Mouse (Mus musculus) heart, embryonic 10.5 days (tissue): Measurements from ENCODE around the gene St13. TPM values are rescaled to one million over a fixed set of nuclear protein-coding genes. Genes with fewer than 3 reads are reported as not detected.

Experiments used
- DNase-seq: peaks from one replicate; pipeline ENCODE4 v3.0.0-alpha.2; 2017; ENCODE audit warnings: low spot score
- H3K27ac ChIP-seq: fragments of 300-500 bp; sonication (generic); 2 replicates; pipeline ENCODE4 v1.5.1; 2016; ENCODE audit warnings: mild to moderate bottlenecking
- H3K27me3 ChIP-seq: fragments of 300-500 bp; sonication (generic); 2 replicates; pipeline ENCODE4 v1.6.1; 2016; ENCODE audit warnings: mild to moderate bottlenecking; ENCODE audit not compliant: poor library complexity, insufficient read depth, severe bottlenecking
- H3K36me3 ChIP-seq: fragments of 300-500 bp; sonication (generic); 2 replicates; pipeline ENCODE4 v1.6.1; 2016; ENCODE audit warnings: mild to moderate bottlenecking, moderate library complexity
- H3K4me1 ChIP-seq: fragments of 300-500 bp; sonication (generic); 2 replicates; pipeline ENCODE4 v1.6.1; 2016; ENCODE audit warnings: mild to moderate bottlenecking
- H3K4me3 ChIP-seq: fragments of 300-500 bp; sonication (generic); 2 replicates; pipeline ENCODE4 v1.5.1; 2016; ENCODE audit warnings: mild to moderate bottlenecking, moderate library complexity
- H3K9me3 ChIP-seq: fragments of 300-500 bp; sonication (generic); 2 replicates; pipeline ENCODE4 v1.6.1; 2016; ENCODE audit warnings: mild to moderate bottlenecking, moderate library complexity
- WGBS: fragments of 180-500 bp; shearing (Covaris S2); methylation state at CpG from one replicate; pipeline ENCODE4 v1.1.7; 2016; 5-methylcytosine and 5-hydroxymethylcytosine counted together
- polyA plus RNA-seq: library from polyadenylated mRNA; unstranded; fragments of >200 nt; fragmentation: Nextera tagmentation; extraction: Ambion mirVana; gene quantifications from 2 replicates; pipeline ENCODE4 v1.2.1, GENCODE M21; 2016

St13 gene
- polyA plus RNA-seq, 1 experiment from 2014 or later: 183 TPM

DNA sequence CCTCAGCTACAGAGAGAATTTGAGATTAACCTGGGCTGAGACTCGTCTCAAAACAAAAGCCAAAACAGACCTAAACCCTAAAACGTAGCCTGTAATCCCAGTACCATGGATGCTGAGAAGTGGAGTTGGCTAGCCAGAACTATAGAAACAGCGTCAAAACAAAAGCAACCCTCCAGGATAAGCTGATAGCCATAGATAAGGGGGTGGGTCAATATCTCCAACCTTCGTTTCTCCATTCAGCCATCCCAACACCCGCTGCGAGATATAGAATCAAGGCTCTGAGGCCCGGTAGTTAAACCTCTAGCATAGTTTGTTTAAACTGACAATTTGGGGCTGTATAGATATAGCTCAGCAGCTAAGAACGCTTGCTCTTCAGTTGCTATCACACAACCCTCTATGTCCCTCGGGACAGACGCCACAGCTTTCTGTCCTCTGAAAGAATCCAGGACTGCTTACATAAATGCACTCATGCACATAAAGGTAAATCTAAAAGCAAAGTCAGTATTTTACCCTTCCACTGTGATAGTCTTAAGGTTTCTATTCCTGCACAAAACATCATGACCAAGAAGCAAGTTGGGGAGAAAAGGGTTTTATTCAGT lies 38.4 kb downstream of the St13 start:
- H3K36me3 ChIP-seq: peaks cover 39% of the 10 kb centered on the region
- WGBS: 21% methylated on average over 10 of the region's 10 CpGs
- no peak overlapping the region for H3K27ac ChIP-seq
- peak overlapping the region; percentile 77; the same call in 1 of the 2 replicates for H3K4me3 ChIP-seq
- H3K4me1 ChIP-seq: peaks cover 25% of the 10 kb centered on the region
- no peaks in the 10 kb centered on the region for H3K9me3 ChIP-seq
- no peaks in the 10 kb centered on the region for H3K27me3 ChIP-seq
- no peak for DNase-seq

DNA sequence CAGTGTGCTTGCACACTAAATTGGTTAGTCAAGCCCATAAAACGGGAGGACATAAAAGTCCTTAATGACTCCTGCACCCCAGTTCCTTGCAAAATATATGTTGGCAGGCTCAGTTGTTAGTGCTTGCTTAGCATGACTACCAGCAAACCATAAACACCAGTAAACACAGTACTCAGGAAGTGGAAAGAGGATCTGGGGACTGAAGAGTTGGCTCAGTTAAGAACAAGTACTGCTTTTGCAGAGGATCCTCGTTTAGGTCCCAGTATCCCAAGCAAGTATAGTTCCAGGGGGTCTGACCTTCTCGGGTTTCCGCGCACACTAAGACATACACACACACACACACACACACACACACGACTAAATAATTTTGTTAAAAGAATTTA lies 38.9 kb downstream of the St13 start:
- Histone ChIP-seq H3K9me3 (no peaks in the 10 kb centered on the region), H3K4me1 (peaks cover 25% of the 10 kb centered on the region), H3K4me3 (peak overlapping the region; percentile 77), H3K36me3 (peaks cover 34% of the 10 kb centered on the region), H3K27me3 (no peaks in the 10 kb centered on the region), H3K27ac (peak overlapping the region; percentile 91)
- no peak for DNase-seq
- WGBS: 39% methylated on average over 6 of the region's 6 CpGs

DNA sequence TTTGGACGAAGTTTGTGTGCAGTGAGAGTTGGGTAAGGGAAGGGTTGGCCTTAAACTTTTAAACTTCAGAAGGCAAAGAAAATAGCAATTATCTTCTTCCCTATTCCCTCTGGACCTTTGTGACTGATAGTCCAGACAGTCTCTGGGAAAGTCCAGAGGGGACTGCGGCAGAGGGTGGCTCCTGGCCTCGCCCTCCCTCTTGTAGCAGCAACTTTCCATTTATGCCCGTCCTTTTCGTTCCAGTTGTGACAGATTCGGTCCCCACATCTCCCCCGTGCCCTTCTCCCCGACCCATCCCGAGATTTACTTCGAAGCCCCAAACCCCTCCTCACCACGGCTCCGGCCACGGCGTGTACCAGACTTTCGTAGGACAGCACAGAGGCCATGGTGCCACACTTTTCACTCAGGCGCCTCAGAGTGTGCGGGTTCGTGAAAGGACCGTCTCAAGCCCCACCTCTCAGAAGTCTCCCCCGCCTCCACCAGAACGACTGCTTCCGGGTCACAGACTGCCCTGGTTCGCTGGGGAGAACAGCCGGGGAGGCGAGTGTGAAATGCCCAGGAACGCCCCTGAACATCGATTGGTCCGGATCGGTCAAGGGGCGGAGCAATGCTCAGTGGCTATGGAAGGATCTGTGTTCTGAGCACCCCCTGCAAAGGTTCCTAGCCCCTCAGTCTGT lies 39.4 kb downstream of the St13 start, which contains the start of gene Slc25a17:
Gene Slc25a17, minus strand, starts transcription at position 468 of the 677 bp plus-strand sequence.
- peak within 1 kb of the TSS; percentile 91 for H3K27ac ChIP-seq
- WGBS: under 1% methylated on average over 30 of the region's 30 CpGs
- peak; percentile 99 for DNase-seq

DNA sequence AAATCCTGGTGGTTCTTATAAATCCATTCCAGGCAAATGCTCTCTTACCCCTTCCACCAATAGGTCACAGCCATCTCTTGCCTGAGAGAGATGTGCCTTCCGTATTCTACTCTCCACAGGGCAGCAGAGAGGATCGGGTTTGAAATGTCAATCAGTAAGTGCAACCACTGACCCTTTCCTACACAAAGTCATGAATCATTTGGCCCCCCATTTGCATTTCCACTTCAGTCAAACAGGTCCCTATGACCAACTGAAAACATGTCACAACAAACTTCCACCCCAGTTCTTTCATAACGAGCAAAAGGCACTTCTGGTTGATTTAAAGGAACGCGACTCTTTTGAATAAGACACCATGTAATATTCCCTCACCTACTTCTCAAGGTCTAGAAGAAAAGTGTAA lies 40.5 kb downstream of the St13 start:
- peaks cover 25% of the 10 kb centered on the region for H3K4me1 ChIP-seq
- WGBS: 89% methylated on average over 5 of the region's 5 CpGs
- DNase-seq: no peak
- peak overlapping the region; percentile 77; the same call in 1 of the 2 replicates for H3K4me3 ChIP-seq
- no peaks in the 10 kb centered on the region for H3K27me3 ChIP-seq
- peaks cover 18% of the 10 kb centered on the region for H3K36me3 ChIP-seq
- H3K9me3 ChIP-seq: no peaks in the 10 kb centered on the region
- no peak overlapping the region for H3K27ac ChIP-seq

More for the DNA sequence above, 39.4 kb downstream of the St13 start, which contains the start of gene Slc25a17:
- peaks cover 25% of the 10 kb centered on the region for H3K4me1 ChIP-seq
- H3K27me3 ChIP-seq: no peaks in the 10 kb centered on the region
- peak within 1 kb of the TSS; percentile 77 for H3K4me3 ChIP-seq
- H3K9me3 ChIP-seq: no peaks in the 10 kb centered on the region
- H3K36me3 ChIP-seq: peaks cover 28% of the 10 kb centered on the region

DNA sequence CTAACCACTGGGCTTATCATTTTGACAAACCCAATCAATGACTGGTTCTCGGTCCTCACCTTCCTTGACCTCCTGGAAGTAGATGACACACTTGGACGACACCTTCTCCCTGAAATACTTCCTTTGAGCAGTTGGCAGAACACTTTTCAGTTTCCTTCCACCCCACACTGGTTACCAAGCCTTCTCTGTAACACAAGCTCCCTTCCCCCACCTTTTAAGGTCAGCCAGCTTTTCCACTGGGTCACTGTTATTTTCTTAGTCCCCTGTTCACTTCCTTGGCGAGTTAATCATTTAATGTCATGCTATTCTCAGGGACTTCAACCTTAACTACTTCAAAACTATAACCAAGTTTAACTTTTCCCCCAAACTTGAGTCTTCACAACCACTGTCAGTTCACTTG lies 40.9 kb downstream of the St13 start:
- no peak overlapping the region for H3K4me3 ChIP-seq
- 77% methylated on average over 3 of the region's 3 CpGs for WGBS

DNA sequence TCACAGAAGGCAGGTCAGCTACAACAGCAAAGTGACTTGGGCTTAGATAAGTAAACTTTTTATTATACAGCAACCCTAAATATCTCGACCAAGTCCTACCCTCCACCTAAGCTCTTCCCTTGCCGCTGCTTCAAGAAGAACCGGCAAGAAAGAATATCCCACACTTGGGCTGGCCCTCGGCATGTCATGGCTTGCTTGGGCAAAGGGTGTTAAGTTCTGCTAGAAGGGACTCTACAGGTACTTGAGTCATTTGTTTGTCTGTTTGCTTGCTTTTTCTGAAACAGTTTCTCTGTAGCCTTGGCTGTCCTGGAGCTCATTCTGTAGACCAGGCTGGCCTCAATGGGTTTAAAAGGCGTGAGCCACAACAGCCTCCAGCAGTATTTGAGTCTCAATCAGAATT lies 42.9 kb downstream of the St13 start:
- 49% methylated on average over 5 of the region's 5 CpGs for WGBS
- no peaks in the 10 kb centered on the region for H3K9me3 ChIP-seq
- no peak for DNase-seq
- peaks cover 3% of the 10 kb centered on the region; the same call in 1 of the 2 replicates for H3K36me3 ChIP-seq
- H3K4me1 ChIP-seq: peaks cover 25% of the 10 kb centered on the region
- H3K27me3 ChIP-seq: no peaks in the 10 kb centered on the region
- H3K27ac ChIP-seq: no peak overlapping the region
- no peak overlapping the region for H3K4me3 ChIP-seq

More for the DNA sequence above, 40.9 kb downstream of the St13 start:
- DNase-seq: no peak
- Histone ChIP-seq H3K9me3 (no peaks in the 10 kb centered on the region), H3K36me3 (peaks cover 16% of the 10 kb centered on the region), H3K4me1 (peaks cover 25% of the 10 kb centered on the region), H3K27me3 (no peaks in the 10 kb centered on the region), H3K27ac (no peak overlapping the region)

DNA sequence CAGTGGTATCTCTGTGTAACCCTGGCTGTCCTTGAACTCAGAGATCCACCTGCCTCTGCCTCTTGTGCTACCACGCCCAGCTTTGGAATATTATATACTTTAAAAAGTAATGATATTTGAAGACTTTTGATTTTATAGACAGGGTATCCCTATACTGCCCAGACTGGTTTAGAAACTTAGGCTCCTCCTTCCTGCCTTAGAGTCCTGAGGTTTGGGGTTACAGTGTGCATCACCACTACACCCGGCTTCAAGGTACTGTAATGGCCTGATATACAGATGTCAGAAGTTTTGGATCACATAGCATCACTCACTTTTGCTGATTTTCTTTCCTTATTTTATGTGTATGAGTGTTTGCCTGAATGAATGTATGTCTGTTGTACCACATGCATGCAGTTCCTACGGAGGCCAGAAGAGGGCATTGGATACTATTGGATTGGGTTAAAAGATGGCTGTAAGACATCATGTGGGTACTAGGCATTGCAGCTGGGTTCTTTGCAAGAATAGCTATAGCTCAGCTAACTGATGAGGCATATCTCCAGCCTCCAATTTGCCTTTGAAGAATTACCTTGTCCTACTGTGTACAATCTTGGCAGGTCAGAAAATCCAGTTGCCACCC lies 44.6 kb downstream of the St13 start:
- WGBS: 61% methylated on average over 3 of the region's 3 CpGs
- Histone ChIP-seq H3K36me3 (peaks cover 3% of the 10 kb centered on the region; the same call in 1 of the 2 replicates), H3K27ac (no peak overlapping the region), H3K4me1 (peaks cover 14% of the 10 kb centered on the region), H3K4me3 (no peak overlapping the region), H3K27me3 (no peaks in the 10 kb centered on the region), H3K9me3 (no peaks in the 10 kb centered on the region)
- no peak for DNase-seq

DNA sequence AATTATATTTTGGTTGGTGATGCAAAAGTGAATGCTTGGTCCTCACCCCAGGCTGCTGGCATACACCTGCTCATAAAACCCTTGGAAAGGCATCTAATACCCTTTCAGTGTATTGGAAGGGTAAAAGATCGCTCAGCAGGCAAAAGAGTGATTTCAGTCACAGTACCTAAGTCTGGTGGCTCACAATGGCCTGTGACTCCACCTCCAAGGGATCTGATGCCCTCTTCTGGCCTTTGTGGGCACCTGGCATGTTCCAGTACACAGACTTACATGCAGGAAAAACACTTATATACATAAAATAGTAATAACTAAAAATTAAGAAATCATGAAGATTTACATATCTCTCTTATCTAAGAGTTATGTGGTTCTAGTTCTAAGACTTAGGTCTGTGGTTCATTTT lies 47.2 kb downstream of the St13 start:
- Histone ChIP-seq H3K27ac (no peak overlapping the region), H3K27me3 (no peaks in the 10 kb centered on the region), H3K4me3 (no peak overlapping the region), H3K4me1 (no peaks in the 10 kb centered on the region), H3K36me3 (peaks cover 3% of the 10 kb centered on the region; the same call in 1 of the 2 replicates), H3K9me3 (no peaks in the 10 kb centered on the region)
- WGBS: 77% methylated on average over 1 of the region's 1 CpGs
- peak; percentile 73 for DNase-seq

DNA sequence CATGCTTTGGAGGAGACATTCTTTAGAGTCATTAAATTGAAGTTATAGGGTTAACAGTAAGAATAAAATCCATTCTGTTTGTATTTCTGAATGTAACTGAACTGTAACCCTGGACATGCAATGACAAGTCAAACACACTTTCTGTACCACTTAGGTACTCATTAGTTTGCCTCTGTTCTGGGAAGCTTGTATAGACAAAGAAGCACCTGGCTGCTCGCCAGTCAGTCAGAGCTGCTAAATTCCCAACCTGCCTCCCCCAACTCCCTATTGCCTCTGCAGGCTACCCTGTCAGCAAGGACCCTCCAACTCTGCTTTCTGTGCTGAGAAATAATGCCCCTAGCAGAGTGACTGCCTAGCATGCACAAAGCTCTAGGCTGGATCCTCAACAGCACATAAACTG lies 49.5 kb downstream of the St13 start:
- H3K9me3 ChIP-seq: no peaks in the 10 kb centered on the region
- no peaks in the 10 kb centered on the region for H3K4me1 ChIP-seq
- no peaks in the 10 kb centered on the region for H3K27me3 ChIP-seq
- no peak overlapping the region for H3K27ac ChIP-seq
- DNase-seq: peak; percentile 57
- H3K4me3 ChIP-seq: no peak overlapping the region
- 66% methylated on average over 1 of the region's 1 CpGs for WGBS
- H3K36me3 ChIP-seq: 0 out of 2 replicates have a peak, but pooled peaks cover 3% of the 10 kb centered on the region

DNA sequence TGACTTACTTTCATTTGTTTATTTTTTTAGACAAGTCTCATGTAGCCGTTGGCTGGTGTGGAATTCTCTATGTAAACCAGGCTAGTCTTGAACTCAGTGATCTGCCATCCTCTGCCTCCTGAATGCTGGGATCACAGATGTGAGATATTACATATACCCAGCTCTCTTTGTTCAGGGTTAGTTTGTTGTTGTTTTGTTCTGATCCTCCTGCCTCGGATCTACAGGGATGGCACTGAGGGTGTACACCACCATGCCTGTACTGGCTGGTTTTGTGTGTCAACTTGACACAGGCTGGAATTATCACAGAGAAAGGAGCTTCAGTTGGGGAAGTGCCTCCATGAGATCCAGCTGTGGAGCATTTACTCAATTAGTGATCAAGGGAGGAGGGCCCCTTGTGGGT lies 51.5 kb downstream of the St13 start:
- peak; percentile 66 for DNase-seq
- H3K9me3 ChIP-seq: no peaks in the 10 kb centered on the region
- H3K27me3 ChIP-seq: no peaks in the 10 kb centered on the region
- peaks cover 10% of the 10 kb centered on the region; the same call in 1 of the 2 replicates for H3K36me3 ChIP-seq
- H3K4me1 ChIP-seq: no peaks in the 10 kb centered on the region
- H3K4me3 ChIP-seq: no peak overlapping the region
- WGBS: 71% methylated on average over 2 of the region's 2 CpGs
- H3K27ac ChIP-seq: no peak overlapping the region

DNA sequence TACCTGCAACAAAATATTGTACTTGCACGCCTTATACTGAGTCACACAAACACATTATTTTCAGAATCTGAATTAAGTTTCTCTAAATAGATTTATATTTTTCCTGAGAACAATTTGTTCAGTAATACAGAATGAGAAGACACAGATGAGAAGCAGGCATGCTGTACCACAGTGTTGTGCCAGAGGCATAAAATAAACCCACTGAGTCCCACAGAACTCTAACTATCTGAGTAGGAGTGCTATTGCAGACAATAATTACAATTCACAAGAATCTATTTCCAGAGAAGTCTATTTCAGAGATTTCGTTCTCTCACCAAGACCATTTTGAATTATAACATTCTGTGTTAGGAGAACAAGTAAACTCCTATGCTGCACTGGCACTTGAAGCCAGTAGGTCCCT lies 52.4 kb downstream of the St13 start:
- Histone ChIP-seq H3K27ac (no peak overlapping the region), H3K36me3 (peaks cover 14% of the 10 kb centered on the region), H3K4me3 (no peak overlapping the region), H3K9me3 (no peaks in the 10 kb centered on the region), H3K27me3 (no peaks in the 10 kb centered on the region), H3K4me1 (no peaks in the 10 kb centered on the region)
- peak; percentile 47 for DNase-seq
- 85% methylated on average over 2 of the region's 2 CpGs for WGBS

DNA sequence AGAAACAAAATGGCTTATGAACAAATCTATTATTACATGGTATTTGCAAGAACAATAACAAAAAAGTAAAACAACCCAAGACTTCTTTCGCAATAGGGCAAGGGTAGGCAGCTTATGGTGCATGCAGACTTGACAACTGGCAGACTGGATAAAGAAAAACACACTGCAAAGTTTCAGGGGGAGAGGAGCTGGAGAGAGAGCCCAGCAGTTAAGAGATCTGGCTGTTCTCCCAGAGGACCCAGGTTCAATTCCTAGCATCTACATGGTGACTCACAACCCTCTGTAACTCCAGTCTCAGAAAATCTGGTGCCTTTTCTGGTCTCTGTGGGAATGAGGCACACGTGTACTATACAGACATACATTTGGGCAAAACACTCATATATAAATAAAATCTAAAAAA lies 58.5 kb downstream of the St13 start:
- Histone ChIP-seq H3K9me3 (no peaks in the 10 kb centered on the region), H3K4me3 (no peak overlapping the region), H3K27me3 (no peaks in the 10 kb centered on the region), H3K4me1 (no peaks in the 10 kb centered on the region), H3K27ac (no peak overlapping the region), H3K36me3 (peaks cover 46% of the 10 kb centered on the region)
- WGBS: 95% methylated on average over 2 of the region's 2 CpGs
- DNase-seq: no peak

DNA sequence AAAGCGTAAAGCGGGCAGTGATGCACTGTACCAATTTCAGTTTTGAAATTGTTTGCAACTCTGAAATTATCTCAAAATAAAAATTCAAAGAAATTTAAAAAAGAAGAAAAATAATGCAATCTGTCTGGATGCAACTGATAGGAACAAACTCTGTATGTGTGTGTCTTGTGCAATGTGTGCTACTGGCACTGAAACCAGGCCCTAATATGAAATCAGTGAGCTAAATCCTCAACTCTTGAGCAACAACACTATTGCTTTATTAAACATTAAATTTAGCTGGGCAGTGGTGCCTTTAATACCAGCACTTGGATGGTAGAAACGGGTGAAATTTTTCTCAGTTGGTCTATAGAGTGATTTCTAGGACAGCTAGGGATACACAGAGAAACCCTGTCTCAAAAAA lies 60.7 kb downstream of the St13 start:
- Histone ChIP-seq H3K9me3 (no peaks in the 10 kb centered on the region), H3K4me1 (no peaks in the 10 kb centered on the region), H3K27me3 (no peaks in the 10 kb centered on the region), H3K4me3 (no peak overlapping the region), H3K36me3 (peaks cover 61% of the 10 kb centered on the region), H3K27ac (no peak overlapping the region)
- 95% methylated on average over 3 of the region's 3 CpGs for WGBS
- no peak for DNase-seq
